Mouse (Mus musculus): Measurements from ENCODE around the gene Ctsz.

Ctsz gene

DNA sequence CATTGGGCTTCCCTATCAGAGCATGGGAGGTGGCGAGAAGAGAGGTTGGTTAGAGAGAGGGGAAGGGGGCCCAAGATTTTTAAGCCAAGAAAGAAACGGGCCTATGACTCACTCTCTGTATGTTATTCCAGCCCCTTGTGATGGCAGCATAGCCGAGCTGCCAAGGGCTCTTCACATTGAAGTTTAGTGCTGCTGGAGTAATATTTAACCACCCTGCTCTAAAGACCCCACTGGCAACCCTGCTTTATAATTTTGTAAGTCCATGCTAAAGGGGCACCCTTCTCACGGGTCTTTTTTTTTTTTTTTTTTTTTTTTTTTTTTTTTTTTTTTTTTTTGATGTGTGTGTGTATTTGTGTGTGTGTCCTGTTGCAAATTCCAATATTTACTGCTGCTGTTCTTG is 3.1 kb upstream of the Ctsz start:
- no peak for DNase-seq (ENCODE audit: low spot score in 2 of 2)

DNA sequence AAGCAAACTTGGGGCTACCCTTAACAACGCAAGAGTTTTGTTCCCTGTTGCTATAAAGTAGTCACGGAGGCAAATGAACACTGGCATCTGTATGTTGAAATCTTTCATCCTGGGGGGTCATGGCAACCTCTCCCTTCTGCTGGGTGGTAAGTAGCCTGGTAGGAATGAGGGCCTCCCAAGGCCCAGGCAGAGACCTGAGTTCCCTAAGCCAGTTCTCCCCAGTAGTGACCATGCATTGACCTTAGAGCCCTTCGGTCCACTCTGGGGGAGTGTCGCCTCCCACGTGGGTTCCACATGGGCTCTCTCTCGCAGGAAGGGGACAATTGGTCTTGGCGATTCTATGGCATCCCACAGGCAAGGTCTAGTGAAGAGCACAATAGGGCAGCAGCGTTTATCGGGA is 1.1 kb upstream of the Ctsz start:
- no peak for DNase-seq (ENCODE audit: low spot score in 2 of 2)

DNA sequence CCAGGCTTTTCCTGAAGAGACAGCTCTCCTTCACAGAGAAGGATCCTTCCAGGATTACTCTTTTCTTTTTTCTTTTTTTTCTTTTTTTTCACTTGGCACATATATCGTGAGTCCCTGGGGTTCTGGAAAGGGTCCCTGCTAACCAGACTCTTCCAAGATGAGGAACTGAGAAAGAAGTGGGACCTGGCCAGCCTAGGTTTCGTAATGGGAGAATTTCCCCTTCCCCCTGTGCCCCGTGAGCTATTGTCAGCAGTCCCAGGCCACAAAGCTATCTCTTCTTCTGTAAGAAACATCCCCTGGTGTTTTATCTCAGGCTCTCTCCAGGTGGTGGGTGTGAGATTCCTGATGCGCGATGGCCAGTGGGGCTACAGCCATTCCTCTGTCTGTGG is 605 bp upstream of the Ctsz start:
- no peak for DNase-seq (ENCODE audit: low spot score in 2 of 2)

- no peak for DNase-seq (ENCODE audit: low spot score in 2 of 2)
Observed at GRCm38 (mm10) chr2:174438181-174438580, 658 bp downstream of the Ctsz start.

DNA sequence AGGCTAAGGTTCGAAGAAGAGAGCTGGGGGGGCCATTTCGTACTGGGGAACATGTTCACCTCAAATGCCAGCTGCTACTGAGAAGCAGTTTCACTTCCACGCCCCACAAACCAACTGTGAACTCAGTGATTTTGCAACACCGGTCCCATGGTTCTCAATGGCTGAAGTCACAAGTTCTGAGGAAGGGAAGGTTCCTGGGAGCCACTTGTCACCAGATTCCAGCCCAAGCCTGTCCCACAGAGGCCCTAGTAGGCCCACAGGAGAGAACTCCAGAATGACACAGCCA is 1.2 kb downstream of the Ctsz start:
- DNase-seq (ENCODE audit: low spot score in 2 of 2), result no peak

DNA sequence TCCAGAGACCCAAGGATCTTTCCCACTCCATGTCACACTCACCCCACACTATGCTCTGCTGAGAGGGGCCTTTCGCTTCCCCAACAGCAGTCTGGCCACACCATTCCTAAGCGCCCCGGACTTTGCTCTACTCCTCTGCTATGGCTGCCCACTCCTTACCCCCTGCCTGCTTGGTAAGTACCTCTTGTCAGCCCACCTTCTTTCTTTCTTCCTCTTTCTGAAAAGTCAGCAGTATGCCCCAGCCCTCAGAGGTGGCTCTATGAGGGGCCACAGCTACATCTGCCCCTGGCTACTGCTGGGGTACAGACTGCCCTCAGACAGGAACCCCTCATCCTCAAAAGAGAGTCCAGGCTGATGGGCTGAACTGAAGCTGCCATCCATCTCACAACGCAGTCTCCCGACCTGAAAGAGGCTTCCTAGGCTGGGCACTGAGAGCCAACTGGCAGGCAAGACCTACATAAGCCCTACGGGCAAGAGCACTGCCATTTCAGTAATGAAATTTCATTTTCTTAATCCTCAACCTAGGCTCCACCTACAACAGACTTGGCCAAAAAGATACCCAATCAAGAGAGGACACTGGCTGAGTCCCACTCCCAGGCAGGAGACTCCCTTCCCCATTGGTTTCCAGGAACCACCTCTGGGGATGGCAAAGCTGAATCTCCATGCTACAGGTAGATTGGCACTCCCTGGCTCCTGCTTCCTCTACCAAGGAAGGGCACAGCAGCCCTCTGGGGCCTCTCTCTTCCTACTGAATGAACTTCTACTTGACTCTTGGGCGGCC is 1.7 kb downstream of the Ctsz start:
- no peak for DNase-seq (ENCODE audit: low spot score in 2 of 2)

GRCm38 (mm10) chr2:174436076-174436701 is 2.6 kb downstream of the Ctsz start:
- no peak for DNase-seq (ENCODE audit: low spot score in 2 of 2)

DNA sequence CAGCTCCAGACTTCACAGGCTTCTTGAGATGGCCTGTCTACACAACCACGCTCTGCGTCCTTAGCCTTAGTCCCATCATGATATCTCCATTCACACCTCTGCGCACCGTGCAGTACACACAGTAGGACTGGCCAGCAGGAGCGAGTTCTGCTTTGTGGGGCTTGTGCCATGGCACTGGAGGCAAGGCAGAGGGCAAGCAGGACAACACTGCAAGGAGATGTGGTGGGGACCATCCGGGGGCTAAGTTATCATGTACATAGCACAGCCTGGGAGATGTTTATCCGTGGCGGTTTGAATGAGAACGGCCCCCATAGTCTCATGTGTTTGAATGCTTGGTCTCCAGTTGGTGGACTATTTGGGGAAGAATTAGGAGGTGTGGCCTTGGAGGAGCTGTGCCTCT is 3.9 kb downstream of the Ctsz start:
- DNase-seq (ENCODE audit: low spot score in 2 of 2), result no peak

- DNase-seq (ENCODE audit: low spot score in 2 of 2), result no peak
Observed at GRCm38 (mm10) chr2:174428996-174429591, 9.7 kb downstream of the Ctsz start.

- no peak for DNase-seq (ENCODE audit: low spot score in 2 of 2)
Observed at GRCm38 (mm10) chr2:174428076-174428835, 10.6 kb downstream of the Ctsz start.

GRCm38 (mm10) chr2:174426856-174427255 is 12.0 kb downstream of the Ctsz start:
- DNase-seq (ENCODE audit: low spot score in 2 of 2), result no peak

- no peak for DNase-seq (ENCODE audit: low spot score in 2 of 2)
Observed at GRCm38 (mm10) chr2:174424301-174425085, 14.3 kb downstream of the Ctsz start.

DNA sequence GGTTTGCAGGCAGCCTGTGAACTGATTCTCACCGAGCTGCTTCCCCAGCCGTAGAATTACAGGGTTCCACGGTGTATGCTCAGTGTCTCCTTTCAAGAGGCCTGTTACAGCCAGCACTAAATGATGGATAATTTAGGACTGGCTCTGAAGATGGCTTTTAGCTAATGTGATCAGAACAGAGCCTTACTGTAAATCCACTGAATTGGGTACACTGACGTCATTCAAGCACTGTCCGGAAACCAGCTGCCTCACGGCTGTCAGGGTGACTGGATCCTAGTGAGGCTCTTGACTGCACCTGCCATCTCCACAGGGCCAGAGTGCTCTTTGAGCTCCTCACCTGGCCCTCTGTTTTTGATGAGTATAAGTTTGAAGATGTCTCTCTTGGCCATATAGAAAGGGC is 17.7 kb downstream of the Ctsz start:
- no peak for DNase-seq (ENCODE audit: low spot score in 2 of 2)

DNA sequence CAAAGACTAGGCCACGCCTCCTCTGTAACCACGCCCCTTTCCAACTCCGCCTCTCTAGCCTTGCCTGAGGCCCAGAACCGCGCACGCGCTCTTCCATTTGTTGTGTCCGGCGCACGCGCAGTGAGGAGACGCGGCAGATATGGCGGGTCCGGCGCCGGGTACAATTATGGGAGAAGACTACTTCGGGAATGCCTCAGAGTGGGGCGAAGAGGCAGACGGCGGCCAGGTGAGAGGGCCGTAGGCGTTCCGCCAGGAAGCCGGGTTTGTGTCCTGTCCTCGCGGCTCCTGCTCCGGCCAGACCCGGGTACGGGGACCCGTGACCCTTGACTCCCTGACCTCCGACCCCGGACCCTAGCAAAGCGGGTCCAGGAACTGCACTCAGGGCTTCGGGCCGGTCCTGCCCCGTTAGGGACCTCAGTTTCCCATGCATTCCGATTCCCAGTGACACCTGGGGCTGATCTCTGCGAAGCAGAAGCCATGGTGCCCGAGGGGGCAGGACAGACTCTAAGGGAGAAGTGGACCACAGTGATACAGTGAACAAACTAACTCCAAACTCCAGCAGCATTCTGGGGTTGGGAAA is 23.0 kb downstream of the Ctsz start, which contains the start of gene Nelfcd:
Nelfcd (plus strand) TSS at position 74 of the 580 bp plus-strand sequence.
- DNase-seq (ENCODE audit: low spot score in 2 of 2), result peak; percentile 89 to 90

DNA sequence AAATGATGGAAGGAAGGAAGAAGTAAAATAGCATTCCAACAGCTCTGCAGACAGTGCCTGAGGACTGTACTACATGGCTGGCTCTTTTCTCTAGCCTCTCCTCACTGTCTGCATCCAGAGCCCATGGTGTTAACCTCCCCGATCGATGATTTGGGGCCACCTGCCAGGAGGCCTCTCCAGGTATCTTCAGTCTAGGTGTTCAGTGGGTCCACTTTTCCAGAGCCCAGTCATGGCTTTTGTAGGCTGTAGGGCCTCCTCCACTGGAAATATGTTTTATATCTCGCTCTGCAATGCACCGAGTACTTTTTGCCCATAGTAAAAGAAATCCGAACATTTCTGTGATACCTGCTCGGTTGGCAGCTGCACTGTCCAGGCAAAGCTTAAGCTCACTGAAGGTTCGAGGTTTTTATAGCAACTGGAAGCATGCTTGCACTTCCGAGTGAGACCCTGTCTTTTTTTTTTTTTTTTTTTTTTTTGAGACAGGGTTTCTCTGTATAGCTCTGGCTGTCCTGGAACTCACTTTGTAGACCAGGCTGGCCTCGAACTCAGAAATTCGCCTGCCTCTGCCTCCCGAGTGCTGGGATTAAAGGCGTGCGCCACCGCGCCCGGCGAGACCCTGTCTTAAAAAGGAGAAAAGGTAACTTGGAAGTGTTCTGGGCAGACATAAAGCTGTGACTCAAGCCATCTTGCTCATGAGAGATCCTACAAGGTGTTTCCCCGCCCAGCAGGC is 23.7 kb downstream of the Ctsz start:
- DNase-seq (ENCODE audit: low spot score in 2 of 2), result no peak

DNA sequence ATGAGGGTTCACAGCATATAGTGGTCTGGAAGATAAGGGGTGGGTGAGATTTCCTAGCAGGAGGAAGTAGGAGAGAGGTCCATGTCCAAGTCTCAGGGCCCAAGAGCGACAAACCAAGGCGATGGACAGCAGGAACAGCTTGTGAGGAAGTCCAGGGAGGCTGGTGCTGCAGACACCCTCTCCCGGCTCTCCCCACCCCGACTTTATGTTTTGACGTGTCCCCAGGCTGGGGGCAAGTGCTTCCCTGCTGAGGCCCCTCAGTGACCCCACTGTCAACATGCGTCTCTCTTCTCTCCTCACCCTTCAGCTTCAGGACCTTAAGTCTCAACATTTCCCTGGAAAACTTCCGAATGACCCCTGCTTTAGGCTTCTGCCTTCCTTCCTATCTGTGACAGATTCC is 25.7 kb downstream of the Ctsz start:
- DNase-seq (ENCODE audit: low spot score in 2 of 2), result no peak

DNA sequence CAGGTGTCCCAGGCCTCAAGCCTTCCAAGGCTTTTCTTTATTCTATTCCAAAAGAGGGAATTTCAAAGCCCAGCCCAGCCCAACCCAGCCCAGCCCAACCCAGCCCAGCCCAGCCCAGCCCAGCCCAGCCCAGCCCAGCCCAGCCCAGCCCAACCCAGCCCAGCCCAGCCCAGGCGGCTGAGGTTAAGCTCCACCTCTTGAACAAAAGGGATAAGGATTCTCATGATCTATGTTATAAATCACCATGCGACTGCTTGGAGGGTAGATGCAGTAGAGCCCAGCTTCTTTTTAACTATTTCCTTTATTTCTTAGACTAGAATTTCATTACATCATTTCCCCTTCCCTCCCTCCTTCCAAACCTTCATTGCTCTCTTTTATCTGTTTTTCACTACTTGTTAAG is 28.6 kb downstream of the Ctsz start:
- no peak for DNase-seq (ENCODE audit: low spot score in 2 of 2)

DNA sequence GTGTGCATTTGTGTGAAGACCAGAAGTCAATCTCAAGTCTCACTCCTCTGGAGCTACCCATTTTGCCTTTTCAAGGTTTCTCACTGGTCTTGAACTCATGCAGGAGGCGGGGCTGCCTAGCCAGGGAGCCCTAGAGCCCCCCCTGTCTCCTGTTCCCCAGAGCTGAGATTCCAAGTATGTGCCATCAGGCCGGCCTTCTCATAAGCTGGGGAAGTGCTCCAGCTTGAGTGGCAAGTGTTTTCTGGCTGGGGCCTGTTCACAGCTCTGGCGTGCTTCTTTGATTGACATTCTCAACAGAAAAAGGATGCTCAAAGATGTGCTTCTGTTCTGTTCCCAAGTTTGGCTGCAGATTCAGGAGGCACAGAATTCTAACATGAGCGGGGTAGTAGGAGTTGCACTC is 38.4 kb downstream of the Ctsz start:
- DNase-seq (ENCODE audit: low spot score in 2 of 2), result no peak

DNA sequence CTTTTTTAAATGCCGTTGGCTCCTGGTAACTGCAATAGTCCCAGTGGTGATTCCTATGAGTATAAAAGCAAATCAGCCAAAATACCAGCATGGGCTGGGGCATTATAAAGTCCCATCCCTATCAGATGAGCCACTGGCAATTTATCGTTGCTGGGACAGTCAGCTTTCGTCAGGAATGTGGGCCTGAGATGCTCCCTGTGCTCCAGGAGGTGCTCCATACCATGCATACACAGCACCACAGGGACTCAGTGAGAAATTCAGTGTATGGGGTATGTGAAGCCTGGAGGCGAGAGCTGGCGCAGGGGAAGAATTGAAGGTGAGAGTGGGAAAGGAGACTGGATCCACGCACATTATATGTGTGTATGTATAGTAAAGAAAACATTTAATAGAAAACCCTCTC is 41.0 kb downstream of the Ctsz start:
- DNase-seq (ENCODE audit: low spot score in 2 of 2), result no peak

DNA sequence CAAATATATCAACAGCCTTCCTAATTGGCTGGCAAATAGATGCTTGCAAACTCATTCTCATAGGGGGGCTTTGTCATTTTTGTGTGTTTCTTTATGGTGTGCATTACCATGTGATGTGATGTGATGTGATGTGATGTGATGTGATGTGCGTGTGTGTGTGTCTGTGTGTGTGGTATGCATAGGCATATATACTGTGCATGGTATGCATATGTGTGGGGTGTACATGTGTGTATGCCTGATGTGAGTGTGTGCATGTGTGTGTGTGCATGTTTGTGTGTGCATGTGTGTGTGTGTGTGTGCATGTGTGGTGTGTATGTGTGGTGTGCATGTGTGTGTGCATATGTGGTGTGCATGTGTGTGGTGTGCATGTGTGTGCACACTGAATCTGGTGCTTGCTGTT is 41.8 kb downstream of the Ctsz start:
- DNase-seq (ENCODE audit: low spot score in 2 of 2), result no peak

- DNase-seq (ENCODE audit: low spot score in 2 of 2), result no peak
Observed at GRCm38 (mm10) chr2:174396643-174397042, 42.2 kb downstream of the Ctsz start.

All from right cerebral cortex, postnatal 36 days (tissue).